Mouse (Mus musculus): ENCODE data around the gene Asphd1.

Gene Asphd1

GRCm38 (mm10) chr7:126949403-126949792 is at the start of gene Asphd1:
Gene Asphd1, minus strand, starts transcription at chr7:126949582.
- DNase-seq, result no peak

DNA sequence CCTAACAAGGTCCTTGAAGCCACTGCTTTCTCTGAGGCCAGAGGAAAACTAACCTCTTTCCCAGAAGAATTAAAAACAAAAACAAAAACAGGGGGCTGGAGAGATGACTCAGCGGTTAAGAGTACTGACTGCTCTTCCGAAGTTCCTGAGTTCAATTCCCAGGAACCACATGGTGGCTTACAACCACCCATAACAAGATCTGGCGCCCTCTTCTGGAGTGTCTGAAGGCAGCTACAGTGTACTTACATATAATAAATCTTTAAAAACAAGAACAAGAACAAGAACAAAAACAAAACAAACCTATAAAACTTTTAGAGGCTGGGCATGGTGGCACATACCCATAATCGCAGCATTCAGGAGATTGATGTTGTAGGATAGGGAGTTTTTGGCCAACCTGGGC is 47.1 kb upstream of the Asphd1 start:
- DNase-seq, result no peak

GRCm38 (mm10) chr7:126988816-126989215 is 39.4 kb upstream of the Asphd1 start:
- DNase-seq, result no peak

GRCm38 (mm10) chr7:126986319-126986718 is 36.9 kb upstream of the Asphd1 start:
- DNase-seq, result peak; percentile 48

DNA sequence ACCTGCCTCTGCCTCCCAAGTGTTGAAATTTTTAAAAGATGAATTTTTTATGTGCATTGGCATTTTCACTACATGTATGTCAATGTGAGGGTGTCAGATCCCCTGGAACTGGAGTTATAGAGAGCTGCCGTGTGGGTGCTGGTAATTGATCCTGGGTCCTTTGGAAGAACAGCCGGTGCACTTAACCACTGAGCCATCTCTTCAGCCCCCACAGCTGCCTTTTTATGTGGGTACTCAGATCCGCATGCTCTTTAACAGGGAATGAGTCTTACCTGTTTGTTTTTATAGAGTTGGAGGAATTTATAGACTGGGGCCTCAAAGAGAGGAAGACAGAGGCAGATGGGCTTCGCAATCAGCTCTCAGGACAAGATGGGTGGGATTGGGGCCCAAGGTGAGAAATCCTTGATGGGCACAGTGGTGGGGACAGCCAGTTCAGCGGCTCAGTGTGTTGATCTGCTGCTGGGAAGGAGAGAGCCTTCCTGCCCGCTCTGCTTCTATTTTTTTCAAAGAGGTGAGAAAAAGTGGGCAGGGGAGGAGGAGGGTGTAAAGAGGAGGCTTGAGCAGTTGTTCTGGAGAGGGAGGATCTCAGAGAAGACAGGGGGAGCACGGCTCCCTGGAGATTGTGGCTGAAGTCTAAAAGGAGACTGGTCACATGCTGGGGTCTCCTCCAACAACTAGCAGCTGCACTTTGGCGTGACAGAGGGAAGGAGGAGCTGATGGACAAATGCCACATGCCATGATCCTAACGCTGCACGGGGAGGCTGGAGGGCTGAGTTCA is 35.5 kb upstream of the Asphd1 start:
- DNase-seq, result no peak

GRCm38 (mm10) chr7:126983113-126983512 is 33.7 kb upstream of the Asphd1 start:
- DNase-seq, result no peak

DNA sequence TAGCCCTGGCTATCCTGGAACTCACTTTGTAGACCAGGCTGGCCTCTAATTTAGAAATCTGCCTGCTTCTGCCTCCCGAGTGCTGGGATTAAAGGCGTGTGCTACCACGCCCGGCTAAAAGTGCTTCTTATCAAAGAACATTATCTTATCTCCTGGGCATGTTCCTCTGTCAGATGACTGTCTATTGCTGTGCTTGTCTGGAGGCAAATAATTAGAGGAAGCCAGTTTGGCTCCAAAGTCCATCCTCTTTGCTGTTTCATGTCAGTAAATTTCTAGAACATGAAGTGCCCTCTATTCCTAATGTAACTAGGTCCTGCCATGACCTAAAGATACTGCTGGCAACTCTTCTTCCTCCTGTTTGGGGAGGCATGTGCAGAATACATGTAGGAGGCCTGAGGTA is 32.7 kb upstream of the Asphd1 start:
- no peak for DNase-seq

DNA sequence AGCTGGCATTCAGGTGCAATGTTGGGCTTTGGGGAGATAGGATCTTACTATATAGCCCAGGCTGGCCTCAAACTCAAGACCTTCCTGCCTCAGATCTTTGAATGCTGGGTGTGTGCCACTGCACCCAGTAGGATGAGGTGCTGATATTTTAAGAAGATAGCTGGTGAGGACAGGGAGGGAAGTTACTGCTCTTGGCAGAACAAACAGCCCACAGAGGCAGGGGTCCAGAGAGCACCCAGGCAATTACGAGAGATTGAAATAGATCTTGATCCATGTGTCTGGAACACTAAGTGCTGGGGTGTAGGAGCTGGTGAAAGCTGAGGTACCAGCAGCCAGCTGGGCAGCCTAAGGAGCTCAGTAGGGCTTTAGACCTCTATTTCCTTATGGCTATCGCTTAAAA is 32.2 kb upstream of the Asphd1 start:
- DNase-seq, result no peak

- DNase-seq, result no peak
Observed at GRCm38 (mm10) chr7:126978841-126979240, 29.5 kb upstream of the Asphd1 start.

GRCm38 (mm10) chr7:126976878-126977459 is 27.6 kb upstream of the Asphd1 start:
- peak; percentile 15 for DNase-seq

GRCm38 (mm10) chr7:126975950-126976866 is 26.8 kb upstream of the Asphd1 start, which contains the start of gene Cdiptos:
Gene Cdiptos, minus strand, starts transcription at chr7:126976098.
- DNase-seq, result peak; percentile 98

DNA sequence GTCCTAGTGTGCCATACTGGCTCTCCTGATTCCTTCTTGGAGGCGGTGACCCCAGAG is 26.3 kb upstream of the Asphd1 start, which contains the start of gene Cdipt:
TSS of gene Cdipt (plus strand) at position 22 of the 57 bp plus-strand sequence.
- DNase-seq, result no peak

DNA sequence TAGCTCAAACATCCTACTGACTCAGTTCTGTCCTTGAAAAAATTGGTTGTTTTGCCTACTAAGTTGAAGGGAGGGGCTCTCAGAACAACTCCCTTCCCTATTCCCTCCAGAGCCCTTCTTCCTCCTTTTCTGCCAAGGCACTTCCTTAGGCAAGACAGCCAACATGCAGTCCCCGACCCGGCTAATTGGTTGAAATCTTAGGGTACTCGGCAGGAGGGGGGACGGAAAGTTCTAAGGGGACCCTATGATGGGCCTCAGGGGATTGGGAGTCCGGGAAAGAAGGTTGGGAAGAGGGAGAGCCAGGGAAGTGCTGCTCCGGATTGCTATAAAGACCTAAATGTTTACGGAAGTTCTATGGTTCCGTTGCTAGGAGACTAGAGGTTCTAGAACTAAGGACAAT is 26.1 kb upstream of the Asphd1 start:
- DNase-seq, result no peak

DNA sequence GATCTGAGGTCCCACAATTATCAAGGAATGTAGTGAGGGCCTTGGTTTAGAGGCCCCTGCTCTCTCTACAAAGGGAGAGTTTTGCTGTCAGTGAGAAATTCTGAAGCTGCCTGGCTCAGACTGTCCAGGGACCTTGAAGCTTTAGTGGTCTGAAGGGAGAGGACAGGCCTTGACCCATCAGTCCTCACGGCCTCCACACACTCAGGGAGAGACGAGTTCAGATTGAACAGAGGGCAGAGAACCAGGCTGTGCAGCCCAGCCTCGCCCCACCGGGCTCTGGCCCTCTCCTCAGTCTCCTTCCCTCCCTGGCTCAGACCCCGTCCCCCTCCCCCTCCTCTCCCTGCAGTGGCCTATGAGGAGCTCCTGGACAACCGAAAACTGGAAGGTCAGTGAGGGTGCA is 18.0 kb upstream of the Asphd1 start:
- no peak for DNase-seq

- DNase-seq, result no peak
Observed at GRCm38 (mm10) chr7:126965568-126965967, 16.2 kb upstream of the Asphd1 start.

DNA sequence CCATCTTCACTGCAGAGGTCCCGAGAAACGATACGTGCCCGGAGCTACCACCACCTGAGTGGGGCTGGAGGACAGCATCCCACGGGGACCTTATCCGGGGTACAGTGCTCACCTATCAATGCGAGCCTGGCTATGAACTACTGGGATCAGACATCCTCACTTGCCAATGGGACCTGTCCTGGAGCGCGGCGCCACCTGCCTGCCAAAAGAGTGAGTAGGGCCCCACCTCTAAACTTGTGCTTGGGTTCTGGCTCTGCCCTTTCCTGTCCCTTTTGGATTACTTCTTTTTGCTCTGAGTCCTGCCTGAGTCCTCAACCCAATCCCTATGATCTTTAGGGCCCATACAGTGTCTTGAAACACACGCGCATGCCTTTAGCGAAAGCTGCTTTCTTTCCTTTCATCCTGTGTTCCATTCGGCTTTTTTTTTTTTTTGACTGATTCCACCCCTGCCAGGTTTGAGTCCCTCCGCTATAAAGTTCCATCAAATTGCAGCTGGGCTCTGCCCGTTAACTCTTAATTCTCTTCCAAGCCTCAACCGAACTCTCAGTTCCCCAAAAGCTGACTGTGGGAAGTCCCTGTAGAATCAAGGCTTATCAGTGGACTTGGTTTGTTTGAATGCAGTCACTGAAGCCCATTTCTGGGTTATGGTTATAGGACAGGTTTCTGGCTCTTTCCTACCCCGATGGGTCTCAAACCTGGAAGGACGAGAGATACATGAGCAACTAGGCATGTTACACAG is 14.3 kb upstream of the Asphd1 start:
- peak; percentile 40 for DNase-seq

DNA sequence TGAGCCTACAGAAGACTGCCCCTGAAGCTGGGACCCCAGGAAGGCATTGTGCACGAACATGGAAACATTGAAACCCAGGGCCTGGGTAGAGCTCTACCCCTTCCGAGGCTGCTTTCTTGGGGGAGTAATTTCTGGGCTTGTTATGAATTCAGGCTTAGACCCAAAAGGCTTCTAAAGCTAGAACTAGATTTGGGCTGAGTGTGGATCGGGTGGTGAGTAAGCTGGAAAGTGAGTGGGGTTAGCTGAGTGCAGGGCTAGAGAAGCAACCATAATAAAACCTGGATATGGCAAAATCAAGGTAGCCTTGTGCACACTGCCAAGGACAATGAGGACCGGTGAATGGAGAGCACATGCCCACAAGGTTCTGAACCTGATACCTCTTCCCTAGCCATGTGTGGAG is 12.6 kb upstream of the Asphd1 start:
- DNase-seq, result no peak

- no peak for DNase-seq
Observed at GRCm38 (mm10) chr7:126961095-126961494, 11.7 kb upstream of the Asphd1 start.

DNA sequence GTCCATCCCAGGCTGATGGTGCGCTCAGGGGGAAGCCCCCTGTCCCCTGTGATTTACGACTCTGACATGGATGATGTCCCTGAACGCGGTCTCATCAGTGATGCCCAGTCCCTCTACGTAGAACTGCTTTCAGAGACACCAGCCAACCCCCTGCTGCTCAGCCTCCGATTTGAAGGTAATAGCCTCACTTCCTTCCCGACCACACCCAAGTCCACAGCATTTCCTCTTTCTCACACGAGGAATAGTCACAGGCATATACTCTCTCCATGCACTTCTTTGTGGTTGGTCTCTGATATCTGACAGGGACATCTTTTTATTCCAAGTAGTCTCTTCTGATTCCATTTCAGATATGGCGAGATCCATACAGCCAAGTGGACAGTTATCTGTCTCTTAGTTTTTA is 10.4 kb upstream of the Asphd1 start:
- DNase-seq, result no peak

DNA sequence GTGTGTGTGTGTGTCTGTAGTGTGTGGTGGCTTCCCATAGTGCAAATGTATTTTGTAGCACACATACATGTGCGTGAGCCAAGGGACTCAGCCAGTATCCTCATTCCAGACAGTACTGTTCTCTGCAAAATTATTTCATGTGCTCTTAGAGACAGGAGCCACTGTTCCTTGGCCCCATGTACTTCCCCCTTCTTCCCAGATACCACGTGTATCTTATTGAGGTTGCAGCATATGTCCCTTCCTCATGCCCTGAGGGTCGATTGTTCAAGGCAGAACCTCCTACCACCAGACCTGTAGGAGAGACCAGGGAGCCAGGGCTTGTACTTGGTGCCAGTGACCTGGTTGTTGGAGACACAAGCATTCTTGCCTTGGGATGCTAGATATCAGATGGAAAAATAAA is 5.7 kb upstream of the Asphd1 start:
- no peak for DNase-seq

DNA sequence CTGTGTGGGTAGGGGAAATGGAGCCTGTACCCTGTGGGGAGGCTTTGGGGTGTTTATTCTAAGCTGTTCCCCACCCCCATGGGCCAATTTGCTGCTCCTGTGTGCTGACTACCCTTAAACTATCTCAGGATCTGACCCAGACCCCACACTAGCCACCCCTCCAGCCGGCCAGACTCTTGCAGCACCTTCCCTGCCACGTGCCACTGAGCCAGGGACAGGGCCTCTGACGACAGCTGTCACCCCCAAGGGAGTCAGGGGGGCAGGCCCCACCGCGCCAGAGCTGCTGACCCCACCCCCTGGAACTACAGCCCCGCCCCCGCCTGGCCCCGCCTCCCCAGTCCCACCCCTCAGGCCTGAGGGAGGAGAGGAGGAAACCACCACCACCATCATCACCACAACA is 3.3 kb upstream of the Asphd1 start:
- DNase-seq, result peak; percentile 34

DNA sequence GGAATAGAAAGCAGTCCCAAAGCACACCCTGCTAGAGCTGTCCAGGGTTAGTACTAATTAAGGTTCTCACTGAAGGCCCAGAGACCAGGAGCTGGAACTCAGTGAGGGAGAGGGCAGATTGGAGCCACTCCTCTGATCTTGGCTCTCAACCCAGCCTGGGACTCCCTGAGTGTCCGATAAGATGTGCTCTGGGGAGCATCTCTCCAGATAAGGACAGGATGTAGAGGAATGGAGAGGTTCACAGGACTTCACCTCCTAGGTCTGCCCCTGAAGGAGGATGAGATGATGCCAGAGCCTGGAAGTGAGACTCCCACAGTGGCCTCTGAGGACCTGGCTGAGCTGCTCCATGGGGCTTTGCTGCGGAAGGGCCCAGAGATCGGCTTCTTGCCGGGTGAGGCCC is 2.4 kb upstream of the Asphd1 start:
- DNase-seq, result no peak
